Mouse (Mus musculus) neural tube, embryonic 15.5 days (tissue): Measurements from ENCODE around the gene Bmi1. TPM values are rescaled to one million over a fixed set of nuclear protein-coding genes. Genes with fewer than 3 reads are reported as not detected.

Experiments
- ATAC-seq: fragments of 200-750 bp; cut with Nextera tagmentation; 2 replicates; pipeline ENCODE4 v1.8.0; 2017; ENCODE audit warnings: mild to moderate bottlenecking, moderate TSS enrichment, moderate library complexity; ENCODE audit not compliant: low FRiP score
- H3K27ac ChIP-seq: fragments of 300-500 bp; sonication (generic); replicated peaks from 2 replicates; pipeline ENCODE4 v1.5.1; 2015; ENCODE audit warnings: mild to moderate bottlenecking, inconsistent platforms
- H3K27me3 ChIP-seq: fragments of 300-500 bp; sonication (generic); replicated peaks from 2 replicates; pipeline ENCODE4 v1.6.1; 2015; ENCODE audit warnings: inconsistent platforms
- H3K36me3 ChIP-seq: fragments of 300-500 bp; sonication (generic); 2 replicates; pipeline ENCODE4 v1.6.1; 2015; ENCODE audit warnings: inconsistent platforms
- H3K4me1 ChIP-seq: fragments of 300-500 bp; sonication (generic); 2 replicates; pipeline ENCODE4 v1.6.1; 2015; ENCODE audit warnings: inconsistent platforms
- H3K4me2 ChIP-seq: fragments of 300-500 bp; sonication (generic); 2 replicates; pipeline ENCODE4 v1.6.1; 2015; ENCODE audit warnings: inconsistent platforms, mild to moderate bottlenecking, moderate library complexity
- H3K4me3 ChIP-seq: fragments of 300-500 bp; sonication (generic); replicated peaks from 2 replicates; pipeline ENCODE4 v1.5.1; 2015; ENCODE audit warnings: mild to moderate bottlenecking, inconsistent platforms
- H3K9ac ChIP-seq: fragments of 300-500 bp; sonication (generic); replicated peaks from 2 replicates; pipeline ENCODE4 v1.6.1; 2015; ENCODE audit warnings: mild to moderate bottlenecking, inconsistent platforms
- H3K9me3 ChIP-seq: fragments of 300-500 bp; sonication (generic); replicated peaks from 2 replicates; pipeline ENCODE4 v1.6.1; 2016; ENCODE audit warnings: inconsistent platforms
- WGBS: fragments of 180-500 bp; shearing (Covaris S2); methylation state at CpG from one replicate; pipeline ENCODE4 v1.1.7; 2015; ENCODE audit warnings: mixed read lengths; 5-methylcytosine and 5-hydroxymethylcytosine counted together
- polyA plus RNA-seq: library from polyadenylated mRNA; unstranded; fragments of >200 nt; fragmentation: Nextera tagmentation; extraction: Ambion mirVana; gene quantifications from 2 replicates; pipeline ENCODE4 v1.2.1, GENCODE M21; 2015

The Bmi1 gene
- polyA plus RNA-seq, 1 experiment from 2014 or later, result 18.1 TPM

DNA sequence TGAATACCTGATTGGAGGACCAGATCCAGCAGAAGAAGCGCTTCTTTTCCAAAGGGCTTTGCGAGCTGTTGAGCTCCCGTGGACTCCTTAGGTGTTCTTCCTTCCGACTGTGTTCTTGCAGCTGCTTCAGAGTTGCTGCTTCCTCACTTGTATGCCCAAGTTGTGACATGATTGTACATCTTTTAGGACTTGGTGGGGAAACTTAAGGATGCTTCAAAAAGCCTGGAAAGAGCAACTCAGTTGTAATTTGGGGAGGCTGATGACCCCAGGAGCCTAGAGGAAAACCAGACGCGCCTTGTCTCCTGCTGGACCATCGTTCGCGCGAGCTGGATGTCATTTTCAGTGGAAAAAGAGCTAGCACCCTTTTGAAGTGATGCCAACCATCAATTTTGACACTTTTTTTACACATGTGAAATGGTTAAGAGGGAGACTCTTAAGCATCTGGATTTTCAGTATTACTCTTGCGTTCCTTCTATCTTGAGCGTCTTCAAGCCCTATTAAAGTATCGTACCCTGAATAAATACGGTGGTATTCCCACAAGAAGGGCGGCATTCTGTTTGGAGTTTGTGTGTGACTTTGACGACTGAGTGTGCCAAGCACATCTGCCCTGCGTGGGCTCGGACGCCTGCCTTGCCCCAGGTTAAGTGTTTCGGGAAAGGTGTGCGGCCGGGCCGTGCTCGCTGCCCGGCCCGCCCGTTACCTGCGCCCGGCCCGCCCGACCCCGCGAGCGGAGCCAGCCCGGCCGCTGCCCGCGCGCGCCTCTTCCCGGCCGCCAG lies 949 bp upstream of the Bmi1 start:
- no peak for ATAC-seq

DNA sequence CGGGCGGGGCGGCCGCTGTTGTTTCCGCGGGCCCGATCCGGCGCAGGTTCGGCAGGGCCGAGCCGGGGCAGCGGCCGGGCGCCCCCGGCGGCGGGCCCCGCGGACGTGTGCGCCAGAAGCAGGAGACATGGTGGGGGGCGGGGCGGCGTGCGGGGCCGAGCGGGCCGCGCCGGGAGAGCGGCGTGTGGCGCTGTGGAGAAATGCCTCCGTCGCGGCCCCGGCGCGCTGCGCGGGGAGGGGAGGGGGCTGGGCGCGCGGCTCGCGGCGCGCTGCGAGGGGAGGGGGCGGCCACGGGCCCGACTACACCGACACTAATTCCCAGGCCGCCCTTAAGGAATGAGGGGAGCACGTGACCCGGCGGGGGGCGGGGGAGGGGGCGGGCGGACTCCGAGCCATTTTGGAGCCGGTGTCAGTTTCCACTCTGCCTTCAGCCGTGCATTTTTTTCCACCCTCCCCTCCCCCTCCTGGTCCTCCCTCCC lies 322 bp upstream of the Bmi1 start:
- ATAC-seq, result peak; percentile 83
- WGBS, result under 1% methylated on average over 45 of the region's 64 CpGs
- no peaks in the 10 kb centered on the region for H3K9me3 ChIP-seq
- peaks cover 46% of the 10 kb centered on the region for H3K4me1 ChIP-seq
- H3K27me3 ChIP-seq, result peaks cover 17% of the 10 kb centered on the region
- H3K4me2 ChIP-seq, result peak overlapping the region; percentile 85
- peak overlapping the region; percentile 75 for H3K4me3 ChIP-seq
- no peaks in the 10 kb centered on the region for H3K36me3 ChIP-seq
- peak overlapping the region; percentile 93 for H3K9ac ChIP-seq
- peak overlapping the region; percentile 96 for H3K27ac ChIP-seq

More for the DNA sequence above, 949 bp upstream of the Bmi1 start:
- Histone ChIP-seq H3K4me2 (peak overlapping the region; percentile 85), H3K27me3 (peaks cover 11% of the 10 kb centered on the region), H3K9ac (peak overlapping the region; percentile 93), H3K4me1 (peaks cover 41% of the 10 kb centered on the region), H3K27ac (peak overlapping the region; percentile 96), H3K4me3 (peak overlapping the region; percentile 75), H3K36me3 (no peaks in the 10 kb centered on the region), H3K9me3 (no peaks in the 10 kb centered on the region)
- WGBS, result 10% methylated on average over 42 of the region's 42 CpGs

DNA sequence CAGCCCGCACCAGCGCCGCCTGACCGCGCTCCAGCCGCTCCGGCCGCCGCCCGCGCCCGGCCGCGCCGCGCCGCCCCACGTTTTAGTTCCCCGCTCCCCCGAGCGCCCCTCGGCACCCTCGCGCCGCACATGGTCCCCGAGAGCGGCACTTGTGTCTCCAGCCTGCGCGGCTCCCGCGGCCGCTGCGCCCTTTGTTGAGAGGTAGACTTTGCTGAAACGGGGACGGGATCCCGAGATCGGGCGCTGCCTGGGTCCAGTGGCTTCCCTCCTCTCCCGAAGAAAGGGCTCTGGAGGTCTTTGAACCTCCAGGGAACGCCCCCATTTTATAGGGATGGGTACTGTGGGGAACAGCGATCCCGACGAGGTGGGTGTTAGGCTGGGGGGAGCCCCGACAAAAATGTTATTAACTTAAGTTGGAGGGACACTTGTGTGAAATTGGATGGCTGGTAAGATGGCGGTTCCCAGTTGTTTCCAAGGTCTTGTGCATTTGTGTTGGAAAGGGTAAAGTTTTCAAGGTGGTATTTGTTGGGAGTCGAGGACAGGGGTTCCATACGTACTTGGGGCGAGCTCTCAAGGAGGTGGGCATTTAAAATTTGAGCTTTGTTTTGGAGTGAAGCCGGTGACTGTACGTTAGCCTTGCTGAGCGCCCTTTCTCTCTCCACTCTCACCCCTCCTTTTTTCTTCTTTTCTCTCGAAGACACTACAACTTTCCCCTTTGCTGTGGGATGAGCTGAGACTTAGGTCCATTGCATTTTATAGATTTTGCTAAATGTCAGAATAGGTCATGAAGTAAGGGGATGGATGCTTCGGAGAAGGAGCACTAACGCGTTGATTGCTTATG lies 1.0 kb downstream of the Bmi1 start:
- peaks cover 46% of the 10 kb centered on the region for H3K4me1 ChIP-seq
- H3K9ac ChIP-seq, result peak overlapping the region; percentile 93
- H3K27ac ChIP-seq, result peak overlapping the region; percentile 96
- peak overlapping the region; percentile 75 for H3K4me3 ChIP-seq
- H3K36me3 ChIP-seq, result 0 out of 2 replicates have a peak, but pooled peaks cover 2% of the 10 kb centered on the region
- no peak for ATAC-seq
- H3K9me3 ChIP-seq, result no peaks in the 10 kb centered on the region
- under 1% methylated on average over 55 of the region's 55 CpGs for WGBS
- peak overlapping the region; percentile 85 for H3K4me2 ChIP-seq
- H3K27me3 ChIP-seq, result peaks cover 22% of the 10 kb centered on the region

- 41% methylated on average over 2 of the region's 2 CpGs for WGBS
Measured at GRCm38 (mm10) chr2:18679701-18680100, 2.9 kb downstream of the Bmi1 start.

DNA sequence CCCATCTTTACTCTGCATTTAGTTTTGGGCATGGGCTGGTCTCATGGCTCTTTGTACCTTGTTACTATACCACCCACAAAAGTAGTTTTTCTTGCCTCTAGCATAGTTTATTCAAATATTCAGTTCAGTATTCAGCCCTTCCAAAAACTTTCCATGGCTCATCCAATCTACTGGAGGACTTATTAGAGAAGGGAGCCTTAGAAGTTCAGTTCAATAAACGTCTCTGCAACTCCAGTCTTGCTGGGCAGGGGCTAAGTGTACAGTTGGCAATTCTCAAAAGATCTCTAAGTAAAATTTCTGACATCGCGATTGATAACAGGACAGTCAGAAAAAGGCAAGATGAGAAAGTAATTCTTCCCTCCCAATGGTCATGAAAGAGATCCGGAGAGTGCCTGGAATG lies 3.7 kb downstream of the Bmi1 start:
- Histone ChIP-seq H3K9ac (no peak overlapping the region), H3K4me2 (peak overlapping the region; percentile 53), H3K36me3 (peaks cover 13% of the 10 kb centered on the region), H3K4me1 (peaks cover 36% of the 10 kb centered on the region), H3K27ac (no peak overlapping the region), H3K4me3 (peak overlapping the region; percentile 19; the same call in 1 of the 2 replicates), H3K9me3 (no peaks in the 10 kb centered on the region), H3K27me3 (peaks cover 32% of the 10 kb centered on the region)
- 5% methylated on average over 4 of the region's 4 CpGs for WGBS
- ATAC-seq, result no peak

More at GRCm38 (mm10) chr2:18679701-18680100, 2.9 kb downstream of the Bmi1 start:
- H3K9me3 ChIP-seq, result no peaks in the 10 kb centered on the region
- H3K27me3 ChIP-seq, result peaks cover 32% of the 10 kb centered on the region
- H3K4me2 ChIP-seq, result no peak overlapping the region
- H3K4me3 ChIP-seq, result no peak overlapping the region
- H3K4me1 ChIP-seq, result peaks cover 36% of the 10 kb centered on the region
- ATAC-seq, result no peak
- H3K9ac ChIP-seq, result no peak overlapping the region
- no peak overlapping the region for H3K27ac ChIP-seq
- H3K36me3 ChIP-seq, result peaks cover 13% of the 10 kb centered on the region

DNA sequence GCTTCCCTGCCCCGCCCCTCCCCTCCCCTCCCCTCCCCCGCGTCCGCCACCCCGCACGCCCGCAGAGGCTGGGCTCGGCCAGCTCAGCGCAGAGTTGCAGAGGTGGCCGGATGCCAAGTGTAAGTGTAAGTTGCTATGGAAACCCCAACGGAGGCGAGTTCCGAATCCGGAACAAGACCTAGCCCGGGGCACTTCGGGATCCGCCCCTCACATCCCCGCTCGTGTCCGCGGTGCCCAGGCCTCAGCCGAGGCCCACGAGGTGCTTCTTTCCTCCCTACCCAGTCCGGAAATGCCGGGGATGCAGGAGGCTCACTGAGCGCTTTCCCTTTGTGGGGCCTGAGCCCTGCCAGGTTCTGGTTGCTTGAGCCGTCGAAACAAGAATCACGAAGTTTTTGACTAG lies 4.1 kb downstream of the Bmi1 start:
- WGBS, result 5% methylated on average over 27 of the region's 29 CpGs
- peaks cover 13% of the 10 kb centered on the region for H3K36me3 ChIP-seq
- peaks cover 31% of the 10 kb centered on the region for H3K4me1 ChIP-seq
- peak overlapping the region; percentile 19 for H3K4me3 ChIP-seq
- peaks cover 32% of the 10 kb centered on the region for H3K27me3 ChIP-seq
- no peaks in the 10 kb centered on the region for H3K9me3 ChIP-seq
- peak overlapping the region; percentile 53 for H3K4me2 ChIP-seq
- ATAC-seq, result no peak
- no peak overlapping the region for H3K9ac ChIP-seq
- H3K27ac ChIP-seq, result no peak overlapping the region

DNA sequence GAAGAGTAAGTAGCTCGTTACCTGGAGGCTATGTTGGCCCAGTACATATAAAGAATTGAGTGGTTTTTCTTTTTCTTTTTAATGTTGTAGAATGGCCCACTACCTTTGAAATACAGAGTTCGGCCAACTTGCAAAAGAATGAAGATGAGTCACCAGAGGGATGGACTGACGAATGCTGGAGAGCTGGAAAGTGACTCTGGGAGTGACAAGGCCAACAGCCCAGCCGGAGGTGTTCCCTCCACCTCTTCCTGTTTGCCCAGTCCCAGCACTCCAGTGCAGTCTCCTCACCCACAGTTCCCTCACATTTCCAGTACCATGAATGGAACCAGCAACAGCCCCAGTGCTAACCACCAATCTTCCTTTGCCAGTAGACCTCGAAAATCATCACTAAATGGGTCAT lies 7.2 kb downstream of the Bmi1 start:
- Histone ChIP-seq H3K36me3 (peaks cover 13% of the 10 kb centered on the region), H3K27me3 (peaks cover 56% of the 10 kb centered on the region)

GRCm38 (mm10) chr2:18686386-18686785 lies 9.6 kb downstream of the Bmi1 start:
- H3K27me3 ChIP-seq, result peaks cover 48% of the 10 kb centered on the region

More for the DNA sequence above, 7.2 kb downstream of the Bmi1 start:
- Histone ChIP-seq H3K9me3 (no peaks in the 10 kb centered on the region), H3K9ac (no peak overlapping the region), H3K4me3 (no peak overlapping the region), H3K27ac (no peak overlapping the region), H3K4me1 (peaks cover 23% of the 10 kb centered on the region), H3K4me2 (no peak overlapping the region)
- ATAC-seq, result no peak
- 60% methylated on average over 5 of the region's 5 CpGs for WGBS

DNA sequence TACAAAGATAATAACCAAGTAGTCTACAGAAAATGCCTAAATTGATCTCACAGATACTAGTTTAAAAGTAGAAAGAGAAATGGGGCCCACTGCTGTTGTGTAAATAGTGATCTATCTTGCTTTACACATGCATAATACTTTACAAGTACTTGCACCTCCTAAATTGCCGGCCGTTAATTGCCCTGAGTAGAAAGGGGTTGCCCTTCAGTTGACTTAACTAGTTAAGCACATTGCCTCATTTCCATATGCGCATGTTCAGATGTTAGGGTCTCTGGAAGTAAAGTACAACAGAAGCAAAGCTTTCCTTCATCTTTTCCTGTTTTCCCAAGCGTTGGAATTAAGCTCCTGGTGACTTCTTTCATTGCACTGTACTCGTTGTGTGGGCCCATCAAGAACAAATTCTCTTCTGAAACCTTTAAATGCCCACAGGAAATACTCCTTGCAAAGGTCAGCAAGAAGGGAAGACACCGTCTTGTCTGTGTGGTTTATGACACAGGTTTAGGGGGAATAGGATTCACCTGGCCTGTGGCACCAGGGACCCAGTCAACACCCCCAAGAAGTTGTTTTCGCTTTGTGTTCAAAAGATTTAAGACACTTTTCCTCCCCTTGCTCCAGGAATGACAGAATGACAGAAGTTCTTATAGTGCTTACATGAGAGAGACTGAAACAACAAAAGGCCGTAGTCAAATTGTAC lies 10.2 kb downstream of the Bmi1 start:
- Histone ChIP-seq H3K9ac (no peak overlapping the region), H3K36me3 (peaks cover 13% of the 10 kb centered on the region), H3K4me1 (peaks cover 21% of the 10 kb centered on the region), H3K27me3 (peaks cover 46% of the 10 kb centered on the region), H3K9me3 (no peaks in the 10 kb centered on the region), H3K4me2 (no peak overlapping the region), H3K27ac (no peak overlapping the region), H3K4me3 (no peak overlapping the region)
- ATAC-seq, result no peak
- WGBS, result 26% methylated on average over 8 of the region's 8 CpGs

More at GRCm38 (mm10) chr2:18686386-18686785, 9.6 kb downstream of the Bmi1 start:
- H3K4me2 ChIP-seq, result no peak overlapping the region
- H3K4me1 ChIP-seq, result peaks cover 21% of the 10 kb centered on the region
- no peak for ATAC-seq
- H3K36me3 ChIP-seq, result peaks cover 13% of the 10 kb centered on the region
- WGBS, result 52% methylated on average over 6 of the region's 6 CpGs
- H3K9me3 ChIP-seq, result no peaks in the 10 kb centered on the region
- H3K27ac ChIP-seq, result no peak overlapping the region
- H3K9ac ChIP-seq, result no peak overlapping the region
- no peak overlapping the region for H3K4me3 ChIP-seq

GRCm38 (mm10) chr2:18687671-18688170 lies 10.9 kb downstream of the Bmi1 start:
- Histone ChIP-seq H3K36me3 (peaks cover 11% of the 10 kb centered on the region), H3K9ac (no peak overlapping the region), H3K27me3 (peaks cover 51% of the 10 kb centered on the region), H3K9me3 (no peaks in the 10 kb centered on the region), H3K4me2 (no peak overlapping the region), H3K4me3 (no peak overlapping the region), H3K27ac (no peak overlapping the region), H3K4me1 (peaks cover 21% of the 10 kb centered on the region)
- 6% methylated on average over 9 of the region's 9 CpGs for WGBS
- no peak for ATAC-seq

DNA sequence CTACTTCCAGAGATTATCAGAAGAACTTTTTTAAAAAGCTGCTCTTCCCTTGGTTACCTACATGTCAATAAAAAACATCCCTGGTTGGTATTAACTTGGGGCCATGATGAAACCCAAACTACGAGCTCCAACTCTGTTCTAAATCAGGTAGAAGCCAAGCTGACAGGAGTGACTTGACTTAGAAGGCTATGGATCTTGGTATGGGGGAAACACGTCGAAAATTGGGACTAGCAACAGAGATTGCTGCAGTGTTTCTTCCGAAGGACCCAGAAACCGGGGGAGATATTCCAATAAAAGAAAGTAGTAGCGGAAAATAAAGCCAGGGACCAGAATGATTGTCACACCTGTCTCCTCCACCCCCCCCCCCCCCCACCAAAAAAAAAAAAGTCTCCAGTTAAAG lies 11.5 kb downstream of the Bmi1 start:
- peak overlapping the region; percentile 45 for H3K4me3 ChIP-seq
- H3K27ac ChIP-seq, result no peak overlapping the region
- H3K9me3 ChIP-seq, result no peaks in the 10 kb centered on the region
- peaks cover 21% of the 10 kb centered on the region for H3K4me1 ChIP-seq
- no peak overlapping the region for H3K9ac ChIP-seq
- WGBS, result 4% methylated on average over 6 of the region's 6 CpGs
- H3K4me2 ChIP-seq, result peak overlapping the region; percentile 87
- peaks cover 53% of the 10 kb centered on the region for H3K27me3 ChIP-seq
- peaks cover 8% of the 10 kb centered on the region for H3K36me3 ChIP-seq
- ATAC-seq, result no peak
